Mouse (Mus musculus) adipocyte (in vitro differentiated cells): ENCODE results near the gene Abhd12b.
A peak's percentile ranks its signal among the peaks of the same experiment; 100 is the strongest.
"Not testable (repeated sequence)": the region's sequence is repeated elsewhere in the genome, so short reads cannot be mapped to it uniquely, and the experiment has no call there.

Experiments used
- DNase-seq: peaks from one replicate; pipeline ENCODE4 v3.0.0-alpha.2; 2016; ENCODE audit warnings: low spot score

Abhd12b gene

GRCm38 (mm10) chr12:70139871-70140270 lies 14.1 kb upstream of the Abhd12b start:
- DNase-seq = no peak

- DNase-seq = no peak
Measured at GRCm38 (mm10) chr12:70140542-70140941, 13.4 kb upstream of the Abhd12b start.

- no peak for DNase-seq
Measured at GRCm38 (mm10) chr12:70140993-70141576, 12.9 kb upstream of the Abhd12b start.

- not testable (repeated sequence) for DNase-seq
Measured at GRCm38 (mm10) chr12:70144106-70144587, 9.8 kb upstream of the Abhd12b start.

- DNase-seq = peak; percentile 69
Measured at GRCm38 (mm10) chr12:70144637-70145448, 9.1 kb upstream of the Abhd12b start.

GRCm38 (mm10) chr12:70145586-70145985 lies 8.4 kb upstream of the Abhd12b start:
- no peak for DNase-seq

GRCm38 (mm10) chr12:70147986-70148630 lies 5.8 kb upstream of the Abhd12b start:
- no peak for DNase-seq

GRCm38 (mm10) chr12:70148631-70149265 lies 5.2 kb upstream of the Abhd12b start:
- DNase-seq = no peak

GRCm38 (mm10) chr12:70156222-70156621 lies 2.3 kb downstream of the Abhd12b start:
- no peak for DNase-seq

GRCm38 (mm10) chr12:70157292-70158066 lies 3.5 kb downstream of the Abhd12b start:
- no peak for DNase-seq

GRCm38 (mm10) chr12:70161057-70161456 lies 7.1 kb downstream of the Abhd12b start:
- no peak for DNase-seq

GRCm38 (mm10) chr12:70164741-70165140 lies 10.8 kb downstream of the Abhd12b start:
- no peak for DNase-seq

- no peak for DNase-seq
Measured at GRCm38 (mm10) chr12:70167950-70168349, 14.0 kb downstream of the Abhd12b start.

GRCm38 (mm10) chr12:70169969-70170368 lies 16.0 kb downstream of the Abhd12b start:
- no peak for DNase-seq

- DNase-seq = not testable (repeated sequence)
Measured at GRCm38 (mm10) chr12:70183507-70183906, 29.6 kb downstream of the Abhd12b start.

GRCm38 (mm10) chr12:70184173-70184783 lies 30.3 kb downstream of the Abhd12b start:
- no peak for DNase-seq

GRCm38 (mm10) chr12:70192267-70192727 lies 38.4 kb downstream of the Abhd12b start:
- no peak for DNase-seq

GRCm38 (mm10) chr12:70195426-70195825 lies 41.5 kb downstream of the Abhd12b start:
- DNase-seq = no peak

GRCm38 (mm10) chr12:70196341-70196740 lies 42.4 kb downstream of the Abhd12b start:
- peak; percentile 71 for DNase-seq

- DNase-seq = no peak
Measured at GRCm38 (mm10) chr12:70201926-70202529, 48.1 kb downstream of the Abhd12b start.

GRCm38 (mm10) chr12:70204433-70204832 lies 50.5 kb downstream of the Abhd12b start:
- no peak for DNase-seq
